Mouse (Mus musculus): Measurements from ENCODE around the gene Hnrnph2.
A peak's percentile ranks its signal among the peaks of the same experiment; 100 is the strongest.

Gene Hnrnph2

DNA sequence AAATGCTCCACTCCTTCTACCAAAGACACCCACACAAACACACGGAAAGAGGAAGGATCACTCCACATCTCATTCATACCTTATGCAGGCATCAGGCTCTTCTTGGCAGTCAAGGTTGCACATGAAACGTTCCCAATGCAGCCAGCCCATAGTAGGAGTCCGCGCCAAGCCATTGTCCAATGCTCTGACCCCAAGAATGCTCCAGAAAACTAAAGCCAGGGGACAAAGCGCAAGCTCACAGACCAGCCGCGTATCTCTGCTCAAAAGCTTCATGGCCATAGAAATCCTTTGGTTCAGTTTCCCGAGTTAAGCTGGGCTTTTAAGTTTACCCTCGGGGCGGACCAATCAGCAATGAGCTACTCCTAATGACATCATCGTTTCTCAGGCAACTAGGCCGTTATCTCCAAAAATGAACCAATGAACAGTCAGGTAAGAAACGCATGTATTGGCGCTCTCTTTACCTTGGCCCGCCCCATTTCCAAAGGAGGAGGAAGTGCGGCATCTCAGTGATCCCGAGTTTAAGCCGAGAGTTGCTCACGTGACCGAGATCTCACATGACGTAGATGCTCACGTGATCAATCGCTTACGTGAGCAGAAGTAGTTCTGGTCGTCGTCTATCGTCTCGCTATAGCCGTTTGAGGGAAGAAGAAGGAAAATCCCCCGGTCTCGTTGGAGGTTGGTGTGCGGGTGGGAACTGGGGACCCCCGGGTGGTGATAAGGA is at the start of gene Hnrnph2, which contains the start of gene Gla:
Hnrnph2 (plus strand) TSS at position 521 of the 721 bp plus-strand sequence.
Gla (minus strand) TSS at position 467 of the 721 bp plus-strand sequence.
- DNase-seq, result peak; percentile 95

GRCm38 (mm10) chrX:134553326-134553725 is 47.7 kb upstream of the Hnrnph2 start:
- DNase-seq, result no peak

GRCm38 (mm10) chrX:134554425-134554824 is 46.6 kb upstream of the Hnrnph2 start:
- no peak for DNase-seq

DNA sequence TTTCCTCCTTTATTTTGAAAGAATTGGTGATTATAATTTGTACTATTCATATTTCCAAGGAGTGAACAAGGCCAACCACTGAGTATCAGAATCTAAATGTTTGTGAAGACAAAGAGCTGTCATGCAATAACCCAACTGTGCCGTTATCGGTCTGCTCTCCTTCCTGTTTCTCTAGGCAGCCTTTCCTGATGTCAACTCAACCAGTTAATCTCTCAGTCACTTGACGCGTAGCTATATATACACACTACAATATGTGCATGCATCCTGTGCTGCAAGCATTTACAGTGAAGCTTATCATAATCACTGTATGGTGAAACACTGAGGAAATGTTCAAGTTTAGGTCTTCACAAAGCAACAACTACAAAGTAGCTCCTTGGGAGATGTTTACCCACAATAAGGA is 36.7 kb upstream of the Hnrnph2 start:
- DNase-seq, result no peak

DNA sequence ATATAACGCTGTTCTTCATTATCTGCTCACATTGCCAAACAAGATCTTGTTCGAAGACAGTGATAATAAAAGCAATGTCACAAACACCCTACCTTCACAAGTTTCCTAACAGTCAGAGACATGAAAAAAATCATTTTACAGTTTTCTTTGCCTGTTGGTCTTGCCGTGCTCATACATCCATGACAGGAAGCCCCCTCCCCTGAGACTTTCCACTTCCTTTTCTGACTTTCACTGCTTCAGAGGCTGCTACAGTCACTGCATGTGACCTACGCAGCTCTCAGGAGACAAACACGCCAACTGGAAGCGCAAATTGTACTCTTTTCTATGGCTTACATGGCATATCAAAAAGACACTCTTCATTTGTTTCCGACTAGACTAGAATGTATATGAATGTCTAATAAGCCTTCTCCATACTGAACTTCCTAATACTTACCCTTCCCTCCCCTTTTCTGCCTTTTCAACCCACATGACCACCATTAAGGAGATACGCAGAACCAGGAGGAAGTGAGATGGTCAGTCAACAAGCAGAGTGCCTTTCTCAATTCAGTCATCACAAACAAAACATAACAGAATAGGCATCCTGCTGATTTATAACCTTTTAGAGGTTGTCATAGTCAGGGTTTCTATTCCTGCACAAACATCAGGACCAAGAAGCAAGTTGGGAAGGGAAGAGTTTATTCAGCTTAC is 34.3 kb upstream of the Hnrnph2 start:
- no peak for DNase-seq

- no peak for DNase-seq
These were observed 23.1 kb upstream of the Hnrnph2 start for GRCm38 (mm10) chrX:134577896-134578295.

GRCm38 (mm10) chrX:134580528-134581305 is 20.3 kb upstream of the Hnrnph2 start:
- no peak for DNase-seq

DNA sequence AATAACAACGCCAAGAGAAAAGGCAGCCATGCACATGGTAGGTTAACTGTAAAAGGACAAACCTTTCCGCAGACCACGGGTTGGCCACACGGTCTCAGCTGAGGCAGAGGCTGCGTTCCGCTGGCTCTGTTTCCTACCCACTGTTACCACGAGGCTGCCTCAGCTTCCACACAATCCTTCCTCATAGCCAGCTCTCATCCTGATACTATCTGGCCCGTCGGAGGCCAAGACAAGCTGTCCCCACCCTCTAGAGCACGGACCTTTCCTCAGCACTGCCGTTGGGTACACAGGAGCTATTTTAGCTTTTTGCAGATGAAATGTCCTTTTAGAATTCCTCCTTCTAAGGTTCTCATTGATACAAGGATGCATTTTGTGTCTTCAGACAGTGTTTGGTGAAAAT is 18.7 kb upstream of the Hnrnph2 start:
- DNase-seq, result no peak

- no peak for DNase-seq
These were observed 17.9 kb upstream of the Hnrnph2 start, which contains the start of gene Btk for GRCm38 (mm10) chrX:134582888-134583669. TSS of gene Btk (minus strand) at chrX:134583570.

DNA sequence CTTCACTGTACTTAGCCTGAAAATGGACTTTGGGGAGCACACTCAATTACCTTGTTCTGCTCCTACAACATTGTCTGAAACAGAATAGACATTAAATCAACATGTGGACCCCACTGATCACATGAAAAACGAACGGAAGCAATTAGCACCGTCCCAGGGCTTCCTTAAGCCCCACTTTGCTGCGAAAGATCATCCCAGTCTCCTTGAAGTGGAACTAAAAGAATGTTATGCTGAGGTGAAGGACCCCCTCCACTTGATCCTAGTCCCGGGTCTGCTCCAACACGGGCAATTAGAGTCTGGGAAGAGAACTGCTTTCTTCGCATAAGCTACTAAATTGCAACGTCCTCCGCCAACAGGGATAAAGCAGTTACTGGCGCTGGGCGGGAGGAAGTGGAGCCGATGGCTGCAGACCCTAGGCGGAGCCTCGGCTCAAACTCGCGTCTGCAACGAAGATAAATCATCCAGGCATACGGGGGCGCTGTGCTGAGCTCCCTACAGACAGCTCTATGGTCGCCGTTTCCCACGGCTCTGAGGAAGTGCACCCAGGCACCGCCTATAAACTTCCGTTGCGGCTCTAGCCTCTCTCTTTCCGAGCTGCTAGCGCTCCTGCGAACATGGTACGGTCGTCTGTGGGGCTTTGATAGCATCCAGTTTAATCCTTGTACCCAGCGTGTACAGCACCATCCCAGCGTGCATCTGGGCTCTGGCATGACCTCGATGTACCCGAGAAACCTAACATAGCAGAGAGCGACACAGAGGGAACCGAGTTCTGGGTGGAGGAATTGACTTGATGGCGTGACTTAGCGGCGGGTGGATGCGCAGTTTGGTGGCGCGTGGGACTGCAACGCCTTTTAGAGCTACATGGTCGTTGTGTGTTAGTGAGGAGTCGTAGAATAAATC is 15.6 kb upstream of the Hnrnph2 start, which contains the start of gene Rpl36a:
Rpl36a (plus strand) TSS at position 552 of the 900 bp plus-strand sequence.
- DNase-seq, result peak; percentile 89

- no peak for DNase-seq
These were observed 14.5 kb upstream of the Hnrnph2 start for GRCm38 (mm10) chrX:134586447-134586846.

- DNase-seq, result no peak
These were observed 12.7 kb upstream of the Hnrnph2 start for GRCm38 (mm10) chrX:134588261-134588660.

- no peak for DNase-seq
These were observed 12.0 kb upstream of the Hnrnph2 start for GRCm38 (mm10) chrX:134588997-134589396.

GRCm38 (mm10) chrX:134589836-134590235 is 11.1 kb upstream of the Hnrnph2 start:
- no peak for DNase-seq

DNA sequence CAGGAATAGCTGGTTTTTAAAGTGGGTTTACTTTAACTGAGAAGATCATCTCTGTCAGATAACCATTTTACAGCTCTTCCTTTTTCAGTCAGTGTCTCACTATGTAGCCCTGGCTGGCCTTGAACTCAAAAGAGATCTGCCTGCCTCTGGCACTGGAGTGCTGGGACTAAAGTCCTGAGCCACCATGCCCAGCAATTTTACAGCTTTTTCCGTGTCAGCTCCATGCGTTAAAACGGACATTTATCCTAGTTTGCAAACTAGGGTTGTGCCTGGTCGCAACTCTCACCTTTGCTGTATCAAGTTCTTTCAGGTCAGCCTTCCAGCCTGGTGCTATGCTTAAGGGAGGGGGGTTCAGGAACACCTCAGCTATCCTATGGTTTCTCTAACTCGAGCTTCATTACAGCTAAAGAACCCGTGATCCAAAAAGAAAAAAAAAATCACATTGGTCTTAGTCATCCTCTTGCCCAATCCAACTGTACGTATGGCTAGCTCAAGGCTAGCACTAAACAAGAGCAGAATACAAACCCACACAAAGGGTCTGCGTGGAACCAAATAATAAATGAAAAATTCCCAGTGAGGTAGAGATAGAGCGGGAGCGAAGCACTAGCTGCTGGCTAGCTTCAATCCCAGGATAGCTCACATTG is 935 bp upstream of the Hnrnph2 start:
- no peak for DNase-seq

GRCm38 (mm10) chrX:134601380-134602120 is 571 bp downstream of the Hnrnph2 start:
- DNase-seq, result no peak

GRCm38 (mm10) chrX:134609472-134609871 is 8.5 kb downstream of the Hnrnph2 start:
- DNase-seq, result no peak

DNA sequence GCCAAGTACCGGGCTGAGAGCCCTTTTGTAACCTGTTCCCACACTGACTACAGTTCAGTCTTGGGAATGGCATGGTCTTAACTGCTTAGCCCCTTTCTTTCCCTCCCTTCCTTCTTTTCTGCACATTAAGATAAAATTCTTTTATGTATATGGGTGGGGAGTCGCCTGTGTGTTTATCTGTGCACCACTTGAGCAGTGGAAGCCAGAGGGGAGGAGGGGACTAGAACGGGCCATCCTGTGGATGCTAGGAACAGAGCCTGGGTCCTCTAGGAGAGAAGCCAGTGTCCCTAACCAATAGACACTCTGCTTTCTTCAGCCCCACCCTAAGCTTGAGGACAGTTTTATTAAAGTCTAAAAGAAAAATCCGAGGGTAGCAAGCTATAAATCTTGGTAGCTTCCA is 10.0 kb downstream of the Hnrnph2 start:
- no peak for DNase-seq

DNA sequence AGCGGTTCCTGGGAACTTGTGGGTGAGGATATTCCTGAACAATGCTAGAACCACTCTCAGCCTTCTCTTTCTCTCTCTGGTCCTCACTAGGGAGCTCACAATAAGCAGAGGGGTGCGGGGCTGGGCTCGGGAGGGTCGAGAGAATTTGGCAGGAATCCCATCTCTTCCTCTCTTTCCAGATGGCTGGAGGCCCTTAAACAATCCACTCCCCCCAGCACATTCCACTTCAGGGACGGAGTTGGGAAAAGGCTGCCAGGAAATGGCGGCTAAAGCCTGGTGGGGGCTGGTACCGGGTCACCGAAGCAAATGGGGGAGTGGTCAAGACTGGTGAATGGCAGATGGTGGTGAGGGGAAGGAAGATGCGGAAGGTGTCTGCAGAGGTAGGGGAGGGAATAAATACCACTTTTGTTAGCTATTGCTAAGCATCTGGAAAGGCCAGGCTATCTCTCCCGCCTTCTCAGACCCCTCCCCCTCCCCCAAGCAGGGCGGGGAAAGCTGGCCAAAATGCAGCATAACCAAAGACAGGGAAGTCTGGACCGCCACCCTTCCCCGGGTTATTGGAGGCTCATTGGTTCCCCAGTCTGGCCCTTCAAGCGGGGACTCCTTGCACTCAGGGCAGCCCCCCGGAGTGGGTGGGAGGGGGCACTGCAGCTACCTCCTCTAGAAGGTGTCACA is 11.4 kb downstream of the Hnrnph2 start:
- DNase-seq, result peak; percentile 25

DNA sequence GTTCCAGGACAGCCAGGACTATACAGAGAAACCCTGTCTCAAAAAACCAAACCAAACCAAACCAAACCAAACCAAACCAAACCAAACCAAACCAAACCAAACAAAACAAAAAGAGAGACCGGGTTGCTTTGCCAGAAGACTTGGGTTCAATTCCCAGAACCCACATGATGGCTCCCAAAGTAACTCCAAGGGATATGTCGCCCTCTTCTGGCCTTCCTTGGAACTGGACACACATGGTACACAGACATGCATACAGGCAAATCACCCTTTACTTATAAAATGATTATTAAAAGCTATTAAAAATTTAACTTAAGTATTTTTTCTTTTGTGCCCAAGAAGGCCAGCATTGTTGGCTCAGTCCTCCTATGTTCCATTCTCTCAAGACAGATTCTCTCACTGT is 13.3 kb downstream of the Hnrnph2 start:
- no peak for DNase-seq

Data from kidney, adult 11 months (tissue).